Mouse (Mus musculus) liver, embryonic 11.5 days (tissue): ENCODE measurements around the gene 9230104L09Rik. TPM values are rescaled to one million over a fixed set of nuclear protein-coding genes. Genes with fewer than 3 reads are reported as not detected.
A peak's percentile ranks its signal among the peaks of the same experiment; 100 is the strongest.

Source experiments
- ATAC-seq: fragments of 200-750 bp; cut with Nextera tagmentation; replicated peaks from 2 replicates; pipeline ENCODE4 v1.8.0; 2017; ENCODE audit warnings: moderate number of reproducible peaks, mild to moderate bottlenecking, moderate TSS enrichment, moderate library complexity; ENCODE audit not compliant: low FRiP score
- DNase-seq: peaks from one replicate; pipeline ENCODE4 v3.0.0-alpha.2; 2017; ENCODE audit warnings: low spot score
- H3K27ac ChIP-seq: fragments of 300-500 bp; sonication (generic); 2 replicates; pipeline ENCODE4 v1.5.1; 2014; ENCODE audit warnings: mild to moderate bottlenecking, low read depth, low read length, control low read depth
- H3K27me3 ChIP-seq: fragments of 300-500 bp; sonication (generic); replicated peaks from 2 replicates; pipeline ENCODE4 v1.6.1; 2014; ENCODE audit warnings: low read length, mixed read lengths; ENCODE audit not compliant: control insufficient read depth, insufficient read depth
- H3K36me3 ChIP-seq: fragments of 300-500 bp; sonication (generic); 2 replicates; pipeline ENCODE4 v1.6.1; 2014; ENCODE audit warnings: mild to moderate bottlenecking, low read length, moderate library complexity, mixed read lengths; ENCODE audit not compliant: control insufficient read depth, insufficient read depth
- H3K4me1 ChIP-seq: fragments of 300-500 bp; sonication (generic); replicated peaks from 2 replicates; pipeline ENCODE4 v1.6.1; 2014; ENCODE audit warnings: low read length, mixed read lengths; ENCODE audit not compliant: control insufficient read depth, insufficient read depth
- H3K4me2 ChIP-seq: fragments of 300-500 bp; sonication (generic); 2 replicates; pipeline ENCODE4 v1.6.1; 2014; ENCODE audit warnings: mild to moderate bottlenecking, control low read depth, moderate library complexity
- H3K4me3 ChIP-seq: fragments of 300-500 bp; sonication (generic); 2 replicates; pipeline ENCODE4 v1.5.1; 2014; ENCODE audit warnings: low read depth, low read length, control low read depth
- H3K9ac ChIP-seq: fragments of 300-500 bp; sonication (generic); 2 replicates; pipeline ENCODE4 v1.6.1; 2014; ENCODE audit warnings: low read depth, low read length, control low read depth
- H3K9me3 ChIP-seq: fragments of 300-500 bp; sonication (generic); 2 replicates; pipeline ENCODE4 v1.6.1; 2016; ENCODE audit warnings: low read length, inconsistent platforms, mixed read lengths; ENCODE audit not compliant: control insufficient read depth
- WGBS: fragments of 180-500 bp; shearing (Covaris S2); extraction: QIAGEN DNeasy Blood & Tissue Kit; methylation state at CpG from one replicate; pipeline ENCODE4 v1.1.7; 2014; 5-methylcytosine and 5-hydroxymethylcytosine counted together
- polyA plus RNA-seq: library from polyadenylated mRNA; unstranded; fragments of >200 nt; fragmentation: Nextera tagmentation; extraction: Ambion mirVana; gene quantifications from 2 replicates; pipeline ENCODE4 v1.2.1, GENCODE M21; 2014

9230104L09Rik gene
- polyA plus RNA-seq, 1 experiment from 2014 or later = not detected

DNA sequence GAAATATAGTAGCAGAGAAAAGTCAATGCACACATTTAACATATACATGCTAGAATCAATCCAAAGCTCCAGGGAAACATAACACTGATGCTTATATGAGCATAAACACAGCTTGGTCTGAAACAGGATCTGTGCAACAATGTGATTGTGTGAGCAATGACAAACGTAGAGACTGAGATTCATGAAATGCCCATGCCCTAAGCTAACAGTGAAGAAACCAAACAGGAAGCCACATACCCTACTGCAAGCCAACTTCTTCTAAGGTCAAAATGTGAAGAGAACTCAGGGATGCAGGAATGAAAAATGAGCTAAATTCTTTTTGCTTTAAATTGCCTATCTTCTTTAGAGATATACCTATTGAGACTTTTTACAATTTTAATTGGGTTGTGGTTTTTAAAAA lies 4.1 kb upstream of the 9230104L09Rik start:
- no peaks in the 10 kb centered on the region for H3K27me3 ChIP-seq
- H3K4me3 ChIP-seq = no peak overlapping the region
- no peak overlapping the region for H3K9ac ChIP-seq
- H3K4me2 ChIP-seq = no peak overlapping the region
- WGBS = 58% methylated on average over 1 of the region's 1 CpGs
- no peaks in the 10 kb centered on the region for H3K9me3 ChIP-seq
- H3K36me3 ChIP-seq = 0 out of 2 replicates have a peak, but pooled peaks cover 2% of the 10 kb centered on the region
- no peak overlapping the region for H3K27ac ChIP-seq
- peaks cover 9% of the 10 kb centered on the region for H3K4me1 ChIP-seq
- ATAC-seq = no peak
- no peak for DNase-seq

DNA sequence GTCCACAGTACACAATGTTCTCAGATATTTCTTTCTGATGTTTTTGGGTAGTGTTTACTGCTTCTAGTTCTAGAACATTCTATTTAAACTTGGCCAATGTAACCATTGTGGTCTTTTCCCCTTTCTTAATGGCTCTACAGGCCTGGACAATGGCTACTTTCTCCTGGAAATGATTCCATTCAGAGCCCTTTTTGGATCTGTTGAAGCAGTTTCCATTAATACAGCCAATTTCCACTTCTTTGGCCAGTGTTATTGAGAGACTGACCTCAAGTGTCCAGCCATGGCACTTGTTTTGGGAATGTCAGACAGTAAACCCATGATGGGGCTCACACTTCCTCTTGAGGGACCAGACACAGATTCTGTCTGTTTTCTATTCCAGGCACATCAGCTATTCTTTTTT lies 3.1 kb downstream of the 9230104L09Rik start:
- no peak for ATAC-seq

DNA sequence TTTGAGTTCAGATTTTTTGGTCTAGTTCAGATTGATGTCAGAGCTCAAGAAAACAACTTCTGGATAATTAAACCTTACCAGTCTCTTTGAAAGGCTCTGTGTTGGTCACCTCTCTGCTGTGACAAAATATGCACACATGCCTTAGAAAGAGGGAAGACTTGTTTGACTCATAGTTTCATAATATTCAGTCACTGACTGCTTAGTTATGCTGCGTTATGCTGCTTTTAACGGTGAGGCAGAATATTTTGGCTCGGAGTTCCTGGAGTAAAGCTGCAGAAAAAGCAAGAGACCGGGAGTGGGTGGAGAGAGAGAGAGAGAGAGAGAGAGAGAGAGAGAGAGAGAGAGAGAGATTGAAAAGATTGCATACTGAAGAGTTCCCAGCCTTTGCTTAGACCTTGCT lies 3.8 kb downstream of the 9230104L09Rik start:
- WGBS = 84% methylated on average over 4 of the region's 4 CpGs
- DNase-seq (no peak), ATAC-seq (no peak)
- Histone ChIP-seq H3K4me2 (no peak overlapping the region), H3K36me3 (no peaks in the 10 kb centered on the region), H3K4me3 (no peak overlapping the region), H3K4me1 (no peaks in the 10 kb centered on the region), H3K27ac (no peak overlapping the region), H3K9ac (no peak overlapping the region), H3K27me3 (no peaks in the 10 kb centered on the region), H3K9me3 (no peaks in the 10 kb centered on the region)

More for the DNA sequence above, 3.1 kb downstream of the 9230104L09Rik start:
- no peak for DNase-seq
- Histone ChIP-seq H3K4me2 (no peak overlapping the region), H3K4me1 (no peaks in the 10 kb centered on the region), H3K9ac (no peak overlapping the region), H3K36me3 (no peaks in the 10 kb centered on the region), H3K27me3 (no peaks in the 10 kb centered on the region), H3K9me3 (no peaks in the 10 kb centered on the region), H3K4me3 (no peak overlapping the region), H3K27ac (no peak overlapping the region)

DNA sequence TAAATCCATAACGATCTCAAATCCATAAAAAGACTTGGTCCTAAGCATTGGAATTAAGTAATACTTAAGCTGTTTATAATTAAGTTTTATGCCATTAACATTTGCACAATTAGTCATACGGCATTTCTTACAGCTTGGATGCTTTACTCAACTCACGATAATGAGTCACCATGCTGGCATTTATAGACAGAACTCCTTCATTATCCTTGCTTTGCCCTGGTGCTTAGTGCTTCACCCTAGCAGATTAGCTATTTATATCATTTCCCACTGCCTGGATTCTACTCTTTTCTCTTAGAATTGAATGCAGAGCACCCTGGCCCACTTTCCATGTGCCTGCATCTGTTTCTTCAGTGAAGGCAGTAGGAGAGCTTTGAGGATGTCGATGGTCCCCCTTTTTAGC lies 7.3 kb downstream of the 9230104L09Rik start:
- Histone ChIP-seq H3K4me3 (no peak overlapping the region), H3K36me3 (no peaks in the 10 kb centered on the region), H3K9me3 (no peaks in the 10 kb centered on the region), H3K4me1 (no peaks in the 10 kb centered on the region), H3K27me3 (no peaks in the 10 kb centered on the region), H3K27ac (no peak overlapping the region), H3K4me2 (no peak overlapping the region), H3K9ac (no peak overlapping the region)
- DNase-seq (no peak), ATAC-seq (no peak)
- 69% methylated on average over 4 of the region's 4 CpGs for WGBS

DNA sequence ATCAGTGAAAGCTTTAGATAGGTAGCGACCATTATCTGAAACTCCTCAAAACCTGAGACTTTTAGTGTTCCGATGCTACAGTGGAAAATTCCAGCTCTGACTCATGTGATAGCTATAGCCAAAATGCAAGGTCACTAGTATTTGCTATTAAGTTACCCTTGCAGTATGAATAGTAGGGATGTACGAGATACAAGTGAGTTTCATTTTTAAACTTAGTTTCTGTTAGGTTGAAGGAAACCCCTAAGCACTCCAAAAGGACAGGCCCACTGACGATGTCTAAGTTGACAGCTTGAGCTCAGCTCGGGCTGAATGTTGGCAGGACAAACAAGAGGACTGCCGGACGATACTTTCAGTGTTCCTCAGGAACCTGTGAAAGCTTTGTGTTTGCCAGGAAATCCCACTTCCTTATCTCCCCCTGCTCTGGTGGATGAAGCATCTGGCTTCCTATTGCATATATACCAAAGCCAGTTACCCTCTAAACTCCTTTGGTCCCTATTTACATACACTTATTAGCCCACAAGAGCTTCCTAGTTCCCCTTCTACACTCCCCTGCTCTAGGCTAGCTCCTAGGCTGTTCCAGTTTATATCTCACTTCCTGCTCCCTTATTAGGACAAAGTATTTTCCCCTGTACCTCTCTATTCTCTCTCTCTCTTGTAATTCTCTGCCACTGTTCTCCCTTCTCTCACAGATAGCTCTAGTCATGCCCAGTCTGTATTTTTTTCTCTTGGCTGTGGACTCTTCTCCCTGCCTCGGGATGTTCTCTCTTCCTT lies 8.0 kb downstream of the 9230104L09Rik start:
- WGBS = 37% methylated on average over 8 of the region's 8 CpGs
- Histone ChIP-seq H3K9ac (no peak overlapping the region), H3K27me3 (no peaks in the 10 kb centered on the region), H3K36me3 (no peaks in the 10 kb centered on the region), H3K4me2 (peak overlapping the region; percentile 27), H3K27ac (peak overlapping the region; percentile 19; the same call in 1 of the 2 replicates), H3K4me3 (no peak overlapping the region), H3K9me3 (no peaks in the 10 kb centered on the region), H3K4me1 (no peaks in the 10 kb centered on the region)
- DNase-seq = no peak
- peak; percentile 56; the same call in 1 of the 2 replicates for ATAC-seq

DNA sequence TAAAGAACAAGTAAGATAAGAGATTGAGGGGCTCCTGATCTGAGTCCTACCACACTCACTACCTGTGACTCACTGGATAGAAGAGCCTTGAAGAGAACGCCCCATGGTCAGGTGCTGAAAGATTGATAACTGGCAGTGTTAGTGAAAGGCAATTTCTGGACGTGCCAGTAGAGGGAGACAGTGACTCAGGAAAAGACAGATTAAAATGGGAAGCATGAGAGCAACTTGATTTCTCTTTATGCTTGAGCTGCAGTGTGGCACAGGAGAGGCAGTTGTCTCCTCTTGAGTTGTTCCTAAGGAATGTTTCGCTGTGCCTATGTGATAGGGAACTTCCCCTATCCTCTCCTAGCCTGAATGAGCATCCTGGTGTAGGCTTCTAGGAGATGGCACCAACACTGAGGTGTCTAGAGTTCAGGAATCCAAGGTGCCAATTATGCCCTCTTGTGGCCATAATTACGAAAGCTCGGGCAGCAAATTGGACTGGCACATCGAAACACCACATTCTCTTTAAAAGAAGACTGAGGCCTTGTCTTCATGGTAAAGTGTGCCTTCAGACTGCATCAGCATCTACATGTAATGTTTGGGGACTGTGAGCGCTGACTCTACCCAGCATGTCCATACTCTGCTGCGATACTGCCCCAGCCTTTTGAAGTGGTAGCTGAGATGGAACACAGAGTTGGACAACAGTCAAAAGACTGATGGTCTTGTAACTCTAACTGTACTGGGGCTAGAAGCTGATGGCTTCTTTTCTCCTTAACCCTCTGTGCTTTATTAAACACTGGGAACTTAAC lies 13.5 kb downstream of the 9230104L09Rik start:
- H3K4me1 ChIP-seq = no peaks in the 10 kb centered on the region
- no peak overlapping the region for H3K4me2 ChIP-seq
- no peak overlapping the region for H3K27ac ChIP-seq
- H3K36me3 ChIP-seq = no peaks in the 10 kb centered on the region
- no peak overlapping the region for H3K4me3 ChIP-seq
- DNase-seq = peak; percentile 50
- WGBS = 43% methylated on average over 8 of the region's 8 CpGs
- H3K9ac ChIP-seq = no peak overlapping the region
- ATAC-seq = peak; percentile 79
- no peaks in the 10 kb centered on the region for H3K9me3 ChIP-seq
- H3K27me3 ChIP-seq = no peaks in the 10 kb centered on the region

DNA sequence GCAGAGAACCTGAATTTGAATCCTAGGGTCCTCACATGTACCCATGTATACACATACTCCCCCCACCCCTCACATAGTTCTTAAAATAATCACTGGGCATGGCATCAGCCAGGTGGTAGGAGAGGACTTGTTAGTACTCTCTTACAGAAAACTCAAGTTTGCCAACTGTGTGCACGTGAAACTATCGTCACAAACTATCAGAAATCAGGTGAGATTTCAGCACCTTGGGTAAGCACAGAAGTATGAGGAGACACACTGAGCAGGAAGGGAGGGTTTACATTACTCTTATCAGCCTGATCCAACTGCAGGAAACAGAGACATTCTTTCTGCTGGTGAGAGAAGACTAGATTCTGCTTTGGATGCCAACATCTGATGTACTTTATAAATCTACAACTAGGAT lies 25.6 kb downstream of the 9230104L09Rik start:
- Histone ChIP-seq H3K27me3 (no peaks in the 10 kb centered on the region), H3K27ac (no peak overlapping the region), H3K4me2 (no peak overlapping the region), H3K4me1 (no peaks in the 10 kb centered on the region), H3K9me3 (no peaks in the 10 kb centered on the region), H3K4me3 (no peak overlapping the region), H3K36me3 (no peaks in the 10 kb centered on the region), H3K9ac (no peak overlapping the region)
- no peak for ATAC-seq
- DNase-seq = no peak
- WGBS = 66% methylated on average over 2 of the region's 2 CpGs

DNA sequence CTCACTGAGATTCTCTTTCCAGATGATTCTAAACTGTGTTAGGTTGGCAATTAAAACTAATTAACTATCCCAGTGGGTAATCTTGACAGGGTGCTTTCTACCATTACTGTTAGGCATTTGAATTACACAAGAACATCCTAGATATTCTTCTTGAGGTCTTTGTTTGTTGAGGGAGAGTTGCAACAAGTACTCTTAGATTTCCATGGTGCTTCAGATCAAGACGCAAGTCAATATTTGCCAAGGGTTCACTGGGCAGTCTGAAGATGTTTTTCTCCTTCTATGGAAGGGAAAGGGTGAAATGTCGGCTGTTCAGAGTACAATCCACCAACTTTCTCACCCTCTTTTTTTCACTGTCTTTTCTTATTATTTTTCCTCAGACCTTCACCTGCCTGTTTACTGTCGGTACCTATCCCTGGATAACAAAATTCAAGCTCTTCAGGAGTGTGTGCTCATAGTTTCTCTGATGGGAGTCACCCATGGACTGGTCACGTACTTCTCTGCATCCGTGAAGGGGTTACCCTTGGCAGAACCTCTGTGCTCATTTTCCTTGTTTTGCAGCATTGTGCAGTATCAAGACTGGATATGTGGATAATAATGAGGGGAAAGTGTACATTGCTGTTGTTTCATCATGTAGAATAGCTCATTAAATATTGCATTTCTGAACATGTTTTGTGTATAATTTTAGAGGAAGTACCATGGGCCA lies 26.6 kb downstream of the 9230104L09Rik start:
- DNase-seq (no peak), ATAC-seq (no peak)
- WGBS = 82% methylated on average over 5 of the region's 5 CpGs
- H3K27ac ChIP-seq = no peak overlapping the region
- H3K9ac ChIP-seq = no peak overlapping the region
- H3K9me3 ChIP-seq = no peaks in the 10 kb centered on the region
- no peaks in the 10 kb centered on the region for H3K27me3 ChIP-seq
- H3K4me2 ChIP-seq = no peak overlapping the region
- H3K4me3 ChIP-seq = no peak overlapping the region
- H3K36me3 ChIP-seq = no peaks in the 10 kb centered on the region
- H3K4me1 ChIP-seq = no peaks in the 10 kb centered on the region
